Mouse (Mus musculus) liver, postnatal 0 days (tissue): ENCODE results near the gene Adamts10.

Experiments used
- CTCF ChIP-seq: sonication (generic); IDR thresholded peaks from 2 replicates; pipeline ENCODE4 v1.5.1; 2016; ENCODE audit warnings: antibody characterized with exemption, low read depth
- EP300 ChIP-seq: IDR thresholded peaks from 2 replicates; pipeline ENCODE4 v1.6.1; 2016; ENCODE audit warnings: antibody characterized with exemption, low read depth, mild to moderate bottlenecking

- TF ChIP-seq CTCF (no peak), EP300 (no peak)
These were observed 40.0 kb upstream of the Adamts10 start for GRCm38 (mm10) chr17:33484020-33484419.
